13 mouse cellular contexts compared by ENCODE assay signal in the genomic region with DNA sequence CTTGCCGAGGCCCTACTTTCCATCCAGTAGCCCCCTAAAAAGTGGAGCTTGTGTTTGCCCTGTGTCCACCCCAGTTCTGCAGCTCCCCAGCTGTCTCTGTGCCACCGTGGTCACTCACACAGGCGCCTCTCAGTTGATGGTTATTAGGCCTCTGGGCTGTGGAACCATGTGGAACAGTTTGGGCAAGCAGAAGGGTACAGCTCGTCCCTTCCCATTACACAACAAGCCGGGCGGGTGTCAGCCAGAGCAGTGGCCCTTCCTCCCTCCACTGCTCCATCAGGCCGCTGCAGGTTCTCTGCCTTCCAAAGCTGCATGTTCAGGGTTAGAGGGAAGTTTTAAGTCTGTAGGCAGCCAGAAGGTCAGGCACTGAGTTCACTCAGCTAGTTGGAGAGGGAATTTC. TPM values are rescaled to one million over a fixed set of nuclear protein-coding genes. Genes with fewer than 3 reads are reported as not detected.
A peak's percentile ranks its signal among the peaks of the same experiment; 100 is the strongest.
DNase-seq lines count a peak whose midpoint lies in the region; ATAC-seq and TF ChIP-seq lines count a peak whose summit lies in the region.
"Had no signal": no experiment of that assay in that cellular context is flagged by ENCODE, and none has a peak within 500 bp of the region (broad histone marks: within the 10 kb centered on the region; RNA-seq: fewer than 3 reads in every experiment).

No protein-coding gene starts in this region.

- TF ChIP-seq CTCF in liver, adult 2 months (IDR thresholded peaks at IDR 0.05; ENCODE audit: low read depth, low read length) = no peak

- no peak for ATAC-seq in heart, embryonic 12.5 days (ENCODE audit: insufficient number of reproducible peaks, low FRiP score)
- ATAC-seq in liver, embryonic 12.5 days = no peak

- H3K4me2 ChIP-seq in heart, embryonic 12.5 days = no peak overlapping the region
- no peak overlapping the region for H3K4me2 ChIP-seq in liver, embryonic 12.5 days
- H3K4me2 ChIP-seq: heart, embryonic 15.5 days; limb, embryonic 15.5 days had no signal

- no peak overlapping the region for H3K4me3 ChIP-seq in heart, embryonic 12.5 days
- no peak overlapping the region for H3K4me3 ChIP-seq in liver, adult 2 months (ENCODE audit: insufficient read depth, low read depth, low read length)
- H3K4me3 ChIP-seq in liver, embryonic 12.5 days = no peak overlapping the region
- H3K4me3 ChIP-seq: erythroblast, embryonic 14.5 days; heart, embryonic 15.5 days; limb, embryonic 15.5 days; midbrain, embryonic 10.5 days had no signal

- TF ChIP-seq POLR2A in liver, adult 2 months (IDR thresholded peaks at IDR 0.05; ENCODE audit: extremely low read depth, insufficient read depth, low read length) = no peak

- 85% methylated on average over 7 of the region's 7 CpGs for whole genome bisulfite sequencing in heart, embryonic 12.5 days
- 52% methylated on average over 7 of the region's 7 CpGs for WGBS in liver, adult 2 months
- 82% methylated on average over 7 of the region's 7 CpGs for WGBS in liver, embryonic 12.5 days (ENCODE audit: insufficient replicate concordance)

- H3K27ac ChIP-seq in heart, embryonic 12.5 days (ENCODE audit: poor library complexity, severe bottlenecking) = no peak overlapping the region
- no peak overlapping the region for H3K27ac ChIP-seq in liver, adult 2 months (replicated peaks; ENCODE audit: insufficient read depth, low read depth, low read length)
- H3K27ac ChIP-seq in liver, embryonic 12.5 days = no peak overlapping the region
- H3K27ac ChIP-seq: heart, embryonic 15.5 days; limb, embryonic 15.5 days; midbrain, embryonic 10.5 days had no signal

- peaks cover 18% of the 10 kb centered on the region for H3K36me3 ChIP-seq in heart, embryonic 12.5 days
- H3K36me3 ChIP-seq in liver, adult 2 months (ENCODE audit: control insufficient read depth, insufficient read depth, low read length) = peaks cover 10% of the 10 kb centered on the region; the same call in 1 of the 2 replicates
- peaks cover 45% of the 10 kb centered on the region for H3K36me3 ChIP-seq in liver, embryonic 12.5 days

- H3K27me3 ChIP-seq in heart, embryonic 12.5 days (replicated peaks) = no peaks in the 10 kb centered on the region
- no peaks in the 10 kb centered on the region for H3K27me3 ChIP-seq in liver, adult 2 months (ENCODE audit: control insufficient read depth, insufficient read depth, low read length)
- H3K27me3 ChIP-seq in liver, embryonic 12.5 days (replicated peaks) = no peaks in the 10 kb centered on the region
- H3K27me3 ChIP-seq: heart, embryonic 15.5 days; limb, embryonic 15.5 days had no signal

- no peak overlapping the region for H3K9ac ChIP-seq in heart, embryonic 12.5 days
- no peak overlapping the region for H3K9ac ChIP-seq in liver, adult 2 months (ENCODE audit: low read depth, low read length)
- no peak overlapping the region for H3K9ac ChIP-seq in liver, embryonic 12.5 days
- H3K9ac ChIP-seq: heart, embryonic 15.5 days; limb, embryonic 15.5 days had no signal

- H3K9me3 ChIP-seq in heart, embryonic 12.5 days (replicated peaks) = no peaks in the 10 kb centered on the region
- H3K9me3 ChIP-seq in liver, embryonic 12.5 days (replicated peaks) = no peaks in the 10 kb centered on the region
- H3K9me3 ChIP-seq: heart, embryonic 15.5 days; limb, embryonic 15.5 days; midbrain, embryonic 10.5 days had no signal

- peaks cover 17% of the 10 kb centered on the region; the same call in 1 of the 2 replicates for H3K79me2 ChIP-seq in liver, adult 2 months (ENCODE audit: control insufficient read depth, insufficient read depth, low read length)

- peak; percentile 18 for DNase-seq in adrenal gland, postnatal 25 days
- DNase-seq in adrenal gland, postnatal 10 days = no peak
- DNase-seq in heart, adult 8-10 months (ENCODE audit: low spot score) = peak; percentile 45
- DNase-seq in liver, adult 2 months (ENCODE audit: extremely low read depth, low read depth, low spot score) = peak; percentile 69
- DNase-seq in lung, postnatal 14 days = peak; percentile 36
- DNase-seq in T-cell, adult 2 months (ENCODE audit: low spot score) = no peak
- DNase-seq: embryo, embryonic 11 days had no signal

- peaks cover 59% of the 10 kb centered on the region for H3K4me1 ChIP-seq in heart, embryonic 12.5 days (replicated peaks)
- peaks cover 12% of the 10 kb centered on the region for H3K4me1 ChIP-seq in liver, adult 2 months (ENCODE audit: control insufficient read depth, insufficient read depth, low read length)
- peaks cover 40% of the 10 kb centered on the region for H3K4me1 ChIP-seq in liver, embryonic 12.5 days
- H3K4me1 ChIP-seq: midbrain, embryonic 10.5 days had no signal

RNA-seq across cellular contexts. Expression of a gene that starts 24.3 kb away (rescaled TPM):
- total RNA-seq in adrenal gland, postnatal 25 days (2021) = 43.9 and 71.9 TPM in 2 replicates
- 10 to 100 TPM; 48.8 to 55.6 TPM for total RNA-seq in adrenal gland, postnatal 10 days (2021)
- total RNA-seq in heart, adult 8-10 months (2022) = 10 to 100 TPM; 51.1 to 83.8 (median 68.4) TPM
- polyA plus RNA-seq in heart, embryonic 12.5 days (2016; fragmentation: Nextera tagmentation; extraction: Ambion mirVana) = 5.4 and 7.0 TPM in 2 replicates
- 28.2 and 37.0 TPM in 2 replicates for total RNA-seq in liver, adult 2 months (2014; rRNA removed)
- polyA plus RNA-seq in liver, adult 2 months (2012; rRNA removed) = 1.4 and 1.5 TPM in 2 replicates
- polyA plus RNA-seq in liver, embryonic 12.5 days (2016; fragmentation: Nextera tagmentation; extraction: Ambion mirVana) = 1.7 and 2.1 TPM in 2 replicates

RNA-seq across cellular contexts. Expression of a gene that starts 28.1 kb away (rescaled TPM):
- total RNA-seq in adrenal gland, postnatal 25 days (2021) = 172 and 213 TPM in 2 replicates
- 100 to 1,000 TPM; 180 to 190 TPM for total RNA-seq in adrenal gland, postnatal 10 days (2021)
- 10 to 100 TPM; 55.2 to 67.1 (median 65.5) TPM for total RNA-seq in heart, adult 8-10 months (2022)
- polyA plus RNA-seq in heart, embryonic 12.5 days (2016; fragmentation: Nextera tagmentation; extraction: Ambion mirVana) = 176 and 193 TPM in 2 replicates
- total RNA-seq in liver, adult 2 months (2014; rRNA removed) = 104 and 108 TPM in 2 replicates
- polyA plus RNA-seq in liver, adult 2 months (2012; rRNA removed) = 122 and 131 TPM in 2 replicates
- 177 and 179 TPM in 2 replicates for polyA plus RNA-seq in liver, embryonic 12.5 days (2016; fragmentation: Nextera tagmentation; extraction: Ambion mirVana)

Comparison
In these comparisons a context has a peak if more than half of its experiments do, and no peak if none do; other contexts are left out.
1. DNase-seq: peak in adrenal gland, postnatal 25 days (single experiment), heart, adult 8-10 months (single experiment), liver, adult 2 months (single experiment) and lung, postnatal 14 days (single experiment); none in adrenal gland, postnatal 10 days (single experiment) and T-cell, adult 2 months (single experiment).